Mouse (Mus musculus) lung, embryonic 14.5 days (tissue): ENCODE results near the gene Ddx58. TPM values are rescaled to one million over a fixed set of nuclear protein-coding genes. Genes with fewer than 3 reads are reported as not detected.

Source experiments
- ATAC-seq: fragments of 200-750 bp; cut with Nextera tagmentation; 2 replicates; pipeline ENCODE4 v1.8.0; 2017; ENCODE audit warnings: mild to moderate bottlenecking, moderate TSS enrichment, moderate library complexity; ENCODE audit not compliant: insufficient read depth
- DNase-seq: peaks from one replicate; pipeline ENCODE4 v3.0.0-alpha.2; 2015
- H3K27ac ChIP-seq: fragments of 300-500 bp; sonication (generic); 2 replicates; pipeline ENCODE4 v1.5.1; 2014; ENCODE audit warnings: low read depth, mild to moderate bottlenecking, moderate library complexity
- H3K27me3 ChIP-seq: fragments of 300-500 bp; sonication (generic); 2 replicates; pipeline ENCODE4 v1.6.1; 2014; ENCODE audit warnings: low read length, control low read depth; ENCODE audit not compliant: insufficient read depth
- H3K36me3 ChIP-seq: fragments of 300-500 bp; sonication (generic); 2 replicates; pipeline ENCODE4 v1.6.1; 2014; ENCODE audit warnings: control low read depth; ENCODE audit not compliant: insufficient read depth
- H3K4me1 ChIP-seq: fragments of 300-500 bp; sonication (generic); 2 replicates; pipeline ENCODE4 v1.6.1; 2014; ENCODE audit warnings: antibody characterized with exemption, control low read depth; ENCODE audit not compliant: insufficient read depth
- H3K4me2 ChIP-seq: fragments of 300-500 bp; sonication (generic); 2 replicates; pipeline ENCODE4 v1.6.1; 2014; ENCODE audit warnings: mild to moderate bottlenecking
- H3K4me3 ChIP-seq: fragments of 300-500 bp; sonication (generic); 2 replicates; pipeline ENCODE4 v1.5.1; 2014; ENCODE audit warnings: low read depth, low read length
- H3K9ac ChIP-seq: fragments of 300-500 bp; sonication (generic); 2 replicates; pipeline ENCODE4 v1.6.1; 2014
- H3K9me3 ChIP-seq: fragments of 300-500 bp; sonication (generic); 2 replicates; pipeline ENCODE4 v1.6.1; 2016; ENCODE audit warnings: low read depth, low read length, control low read depth
- CTCF ChIP-seq: IDR thresholded peaks from 2 replicates; pipeline ENCODE4 v1.5.1; 2016; ENCODE audit warnings: antibody characterized with exemption, low read depth
- WGBS: fragments of 180-500 bp; shearing (Covaris S2); extraction: QIAGEN DNeasy Blood & Tissue Kit; methylation state at CpG from one replicate; pipeline ENCODE4 v1.1.7; 2014; 5-methylcytosine and 5-hydroxymethylcytosine counted together
- polyA plus RNA-seq: library from polyadenylated mRNA; unstranded; fragments of >200 nt; fragmentation: Nextera tagmentation; extraction: Ambion mirVana; gene quantifications from 2 replicates; pipeline ENCODE4 v1.2.1, GENCODE M21; 2014

Gene Ddx58
- polyA plus RNA-seq, 1 experiment from 2014 or later = 7.6 TPM

- TF ChIP-seq CTCF = no peak
- Histone ChIP-seq H3K36me3 (peaks cover 83% of the 10 kb centered on the region), H3K9me3 (no peaks in the 10 kb centered on the region), H3K9ac (no peak overlapping the region), H3K27me3 (no peaks in the 10 kb centered on the region), H3K4me1 (no peaks in the 10 kb centered on the region), H3K4me3 (no peak overlapping the region), H3K27ac (no peak overlapping the region), H3K4me2 (no peak overlapping the region)
- 70% methylated on average over 5 of the region's 5 CpGs for WGBS
- DNase-seq (no peak), ATAC-seq (no peak)
These were observed 55.2 kb downstream of the Ddx58 start for GRCm38 (mm10) chr4:40184470-40184869.

GRCm38 (mm10) chr4:40183781-40184180 is 55.8 kb downstream of the Ddx58 start:
- peaks cover 79% of the 10 kb centered on the region for H3K36me3 ChIP-seq
- no peaks in the 10 kb centered on the region for H3K9me3 ChIP-seq
- no peak for TF ChIP-seq CTCF
- H3K4me2 ChIP-seq = no peak overlapping the region
- DNase-seq (no peak), ATAC-seq (no peak)
- no peak overlapping the region for H3K27ac ChIP-seq
- H3K4me3 ChIP-seq = no peak overlapping the region
- no peaks in the 10 kb centered on the region for H3K4me1 ChIP-seq
- WGBS = 85% methylated on average over 6 of the region's 6 CpGs
- no peak overlapping the region for H3K9ac ChIP-seq
- no peaks in the 10 kb centered on the region for H3K27me3 ChIP-seq

- Histone ChIP-seq H3K4me2 (no peak overlapping the region), H3K9ac (no peak overlapping the region), H3K4me1 (no peaks in the 10 kb centered on the region), H3K27ac (no peak overlapping the region), H3K4me3 (no peak overlapping the region), H3K36me3 (peaks cover 79% of the 10 kb centered on the region), H3K27me3 (no peaks in the 10 kb centered on the region), H3K9me3 (no peaks in the 10 kb centered on the region)
- ATAC-seq = peak; percentile 71; the same call in 1 of the 2 replicates
- TF ChIP-seq CTCF = peak; percentile 74
- DNase-seq = peak; percentile 83
- 34% methylated on average over 14 of the region's 14 CpGs for WGBS
These were observed 56.8 kb downstream of the Ddx58 start for GRCm38 (mm10) chr4:40182651-40183320.

- no peak overlapping the region for H3K27ac ChIP-seq
- H3K9ac ChIP-seq = no peak overlapping the region
- H3K27me3 ChIP-seq = no peaks in the 10 kb centered on the region
- no peak overlapping the region for H3K4me3 ChIP-seq
- ATAC-seq (no peak), DNase-seq (no peak)
- H3K9me3 ChIP-seq = no peaks in the 10 kb centered on the region
- H3K36me3 ChIP-seq = peaks cover 75% of the 10 kb centered on the region
- H3K4me2 ChIP-seq = no peak overlapping the region
- 93% methylated on average over 8 of the region's 8 CpGs for WGBS
- no peak for TF ChIP-seq CTCF
- H3K4me1 ChIP-seq = no peaks in the 10 kb centered on the region
These were observed 57.9 kb downstream of the Ddx58 start for GRCm38 (mm10) chr4:40181681-40182080.

- ATAC-seq = no peak
- peaks cover 73% of the 10 kb centered on the region for H3K36me3 ChIP-seq
- 94% methylated on average over 6 of the region's 6 CpGs for WGBS
These were observed 59.6 kb downstream of the Ddx58 start for GRCm38 (mm10) chr4:40180046-40180445.

GRCm38 (mm10) chr4:40178584-40178983 is 61.0 kb downstream of the Ddx58 start:
- Histone ChIP-seq H3K4me1 (no peaks in the 10 kb centered on the region), H3K27me3 (no peaks in the 10 kb centered on the region), H3K9ac (no peak overlapping the region), H3K27ac (no peak overlapping the region), H3K4me2 (no peak overlapping the region), H3K36me3 (peaks cover 60% of the 10 kb centered on the region), H3K4me3 (no peak overlapping the region), H3K9me3 (no peaks in the 10 kb centered on the region)
- no peak for DNase-seq
- TF ChIP-seq CTCF = no peak
- WGBS = 86% methylated on average over 17 of the region's 17 CpGs
- ATAC-seq = no peak

More at GRCm38 (mm10) chr4:40180046-40180445, 59.6 kb downstream of the Ddx58 start:
- TF ChIP-seq CTCF = no peak
- Histone ChIP-seq H3K4me3 (no peak overlapping the region), H3K27ac (no peak overlapping the region), H3K4me1 (no peaks in the 10 kb centered on the region), H3K9me3 (no peaks in the 10 kb centered on the region), H3K27me3 (no peaks in the 10 kb centered on the region), H3K4me2 (no peak overlapping the region), H3K9ac (no peak overlapping the region)
- no peak for DNase-seq

GRCm38 (mm10) chr4:40174321-40174720 is 65.3 kb downstream of the Ddx58 start:
- Histone ChIP-seq H3K27me3 (no peaks in the 10 kb centered on the region), H3K9me3 (no peaks in the 10 kb centered on the region), H3K4me3 (no peak overlapping the region), H3K27ac (no peak overlapping the region), H3K4me2 (no peak overlapping the region), H3K36me3 (peaks cover 42% of the 10 kb centered on the region; the same call in 1 of the 2 replicates), H3K4me1 (no peaks in the 10 kb centered on the region), H3K9ac (no peak overlapping the region)
- TF ChIP-seq CTCF = no peak
- DNase-seq = peak; percentile 10
- no peak for ATAC-seq
- WGBS = 58% methylated on average over 4 of the region's 4 CpGs
